ENCODE assay signal across 10 mouse cellular contexts in the genomic region with DNA sequence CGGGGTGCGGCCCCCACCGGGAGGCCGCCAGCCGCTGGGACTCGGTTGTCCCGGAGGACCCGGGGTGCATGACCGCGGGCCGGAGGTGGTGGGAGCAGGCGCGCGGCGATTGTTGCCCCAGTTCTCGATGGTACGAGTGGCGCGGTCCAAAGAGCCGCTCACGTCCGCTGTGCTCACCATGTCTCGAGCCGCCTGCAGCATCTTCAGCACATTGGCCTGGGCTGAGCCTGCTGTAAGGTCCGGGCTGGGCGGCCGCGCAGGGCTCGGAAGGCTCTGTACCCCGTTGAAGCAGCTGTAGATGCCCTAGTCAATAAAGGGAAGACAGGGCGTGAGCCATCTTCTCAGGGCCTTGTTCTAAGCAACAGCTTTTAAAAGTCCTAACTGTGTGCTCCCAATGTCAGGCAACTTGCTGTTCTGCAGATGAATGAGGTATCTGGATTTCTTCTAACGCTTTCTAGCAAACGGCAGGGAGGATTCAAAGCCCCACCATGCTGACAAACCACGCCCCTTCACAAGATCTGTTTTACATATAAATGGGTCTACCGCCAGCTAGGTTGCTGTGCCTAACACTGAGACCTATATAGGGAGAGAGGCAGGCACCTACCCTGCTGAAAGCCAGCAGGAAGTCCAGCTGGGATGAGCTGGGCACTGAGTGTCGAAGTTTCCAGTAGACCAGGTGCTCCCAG. TPM values are rescaled to one million over a fixed set of nuclear protein-coding genes. Genes with fewer than 3 reads are reported as not detected.
DNase-seq lines count a peak whose midpoint lies in the region; ATAC-seq lines count a peak whose summit lies in the region.
"Had no signal": no experiment of that assay in that cellular context is flagged by ENCODE, and none has a peak within 500 bp of the region (broad histone marks: within the 10 kb centered on the region; RNA-seq: fewer than 3 reads in every experiment).

No protein-coding gene starts in this region.

- H3K4me3 ChIP-seq in heart, embryonic 16.5 days (ENCODE audit: low read length) = peak overlapping the region; percentile 48
- peak overlapping the region; percentile 39 for H3K4me3 ChIP-seq in hindbrain, embryonic 12.5 days
- H3K4me3 ChIP-seq in midbrain, embryonic 13.5 days (replicated peaks) = peak overlapping the region; percentile 50

- no peaks in the 10 kb centered on the region for H3K9me3 ChIP-seq in heart, embryonic 16.5 days (replicated peaks; ENCODE audit: control insufficient read depth, low read length)
- H3K9me3 ChIP-seq in hindbrain, embryonic 12.5 days (replicated peaks) = no peaks in the 10 kb centered on the region
- H3K9me3 ChIP-seq in midbrain, embryonic 13.5 days = no peaks in the 10 kb centered on the region

- no peak overlapping the region for H3K27ac ChIP-seq in heart, embryonic 16.5 days (ENCODE audit: low read length)
- no peak overlapping the region for H3K27ac ChIP-seq in hindbrain, embryonic 12.5 days
- H3K27ac ChIP-seq in midbrain, embryonic 13.5 days = no peak overlapping the region

- H3K4me2 ChIP-seq in heart, embryonic 16.5 days (ENCODE audit: low read depth, low read length) = peak overlapping the region; percentile 58
- H3K4me2 ChIP-seq in hindbrain, embryonic 12.5 days (replicated peaks) = peak overlapping the region; percentile 75
- H3K4me2 ChIP-seq in midbrain, embryonic 13.5 days (replicated peaks) = peak overlapping the region; percentile 94

- 2% methylated on average over 36 of the region's 36 CpGs for WGBS in heart, embryonic 16.5 days
- WGBS in hindbrain, embryonic 12.5 days = under 1% methylated on average over 35 of the region's 36 CpGs
- under 1% methylated on average over 27 of the region's 36 CpGs for WGBS in midbrain, embryonic 13.5 days

- intact Hi-C loops in heart, postnatal 14 days (cut with DNase I) = no loop called here
- intact Hi-C loops in left cerebral cortex, postnatal 14 days (cut with DNase I) = no loop called here

- ATAC-seq in heart, embryonic 16.5 days (replicated peaks; ENCODE audit: extremely low read depth, insufficient read depth, low FRiP score) = no peak
- no peak for ATAC-seq in hindbrain, embryonic 12.5 days (ENCODE audit: low FRiP score)
- peak; percentile 41; the same call in 1 of the 2 replicates for ATAC-seq in midbrain, embryonic 13.5 days

- no peak for DNase-seq in heart, postnatal 14 days
- peak; percentile 90 for DNase-seq in ZHBTc4 (ENCODE audit: low read depth, low spot score)
- no peak for DNase-seq in right cerebral cortex, postnatal 4 days
- no peak for DNase-seq in natural killer cell, adult 2 months (ENCODE audit: low spot score in 2 of 2)
- DNase-seq in left cerebral cortex, postnatal 14 days (ENCODE audit: low spot score in 2 of 2) = no peak
- DNase-seq: thymus, postnatal 36 days had no signal

- no peaks in the 10 kb centered on the region for H3K36me3 ChIP-seq in heart, embryonic 16.5 days (ENCODE audit: control insufficient read depth, insufficient read depth)
- no peaks in the 10 kb centered on the region for H3K36me3 ChIP-seq in hindbrain, embryonic 12.5 days
- no peaks in the 10 kb centered on the region for H3K36me3 ChIP-seq in midbrain, embryonic 13.5 days

- H3K9ac ChIP-seq in heart, embryonic 16.5 days (ENCODE audit: low read length) = no peak overlapping the region
- peak overlapping the region; percentile 60; the same call in 1 of the 2 replicates for H3K9ac ChIP-seq in hindbrain, embryonic 12.5 days
- H3K9ac ChIP-seq in midbrain, embryonic 13.5 days (replicated peaks) = peak overlapping the region; percentile 67

- H3K4me1 ChIP-seq in heart, embryonic 16.5 days (ENCODE audit: control insufficient read depth, insufficient read depth, low read length) = peaks cover 15% of the 10 kb centered on the region
- peaks cover 47% of the 10 kb centered on the region for H3K4me1 ChIP-seq in hindbrain, embryonic 12.5 days
- peaks cover 49% of the 10 kb centered on the region for H3K4me1 ChIP-seq in midbrain, embryonic 13.5 days (replicated peaks)

- peaks cover 66% of the 10 kb centered on the region for H3K27me3 ChIP-seq in heart, embryonic 16.5 days (ENCODE audit: control insufficient read depth, insufficient read depth, low read length)
- H3K27me3 ChIP-seq in hindbrain, embryonic 12.5 days = peaks cover 96% of the 10 kb centered on the region
- peaks cover 84% of the 10 kb centered on the region for H3K27me3 ChIP-seq in midbrain, embryonic 13.5 days

RNA-seq across cellular contexts. Expression of a gene that starts 16.5 kb away (rescaled TPM):
- polyA plus RNA-seq in heart, embryonic 16.5 days (2015; fragmentation: Nextera tagmentation; extraction: Ambion mirVana) = 0.07 and 0.21 TPM in 2 replicates
- under 1 TPM; 0.10 to 0.15 TPM for total RNA-seq in heart, postnatal 14 days (2021)
- 0.21 and 0.57 TPM in 2 replicates for polyA plus RNA-seq in hindbrain, embryonic 12.5 days (2016; fragmentation: Nextera tagmentation; extraction: Ambion mirVana)
- 0.06 and 0.12 TPM in 2 replicates for polyA plus RNA-seq in midbrain, embryonic 13.5 days (2015; fragmentation: Nextera tagmentation; extraction: Ambion mirVana)
- total RNA-seq in left cerebral cortex, postnatal 14 days (2021) = 10 to 100 TPM; 39.9 TPM
- total RNA-seq: liver, adult 2 months had no signal

RNA-seq across cellular contexts. Expression of a gene that starts 26.3 kb away (rescaled TPM):
- 14.2 and 14.7 TPM in 2 replicates for polyA plus RNA-seq in heart, embryonic 16.5 days (2015; fragmentation: Nextera tagmentation; extraction: Ambion mirVana)
- 1 to 10 TPM; 7.0 to 7.5 TPM for total RNA-seq in heart, postnatal 14 days (2021)
- 15.4 and 18.0 TPM in 2 replicates for polyA plus RNA-seq in hindbrain, embryonic 12.5 days (2016; fragmentation: Nextera tagmentation; extraction: Ambion mirVana)
- polyA plus RNA-seq in midbrain, embryonic 13.5 days (2015; fragmentation: Nextera tagmentation; extraction: Ambion mirVana) = 19.3 and 24.1 TPM in 2 replicates
- total RNA-seq in left cerebral cortex, postnatal 14 days (2021) = 10 to 100 TPM; 19.6 to 20.8 TPM

RNA-seq across cellular contexts. Expression of a gene that starts 46.9 kb away (rescaled TPM):
- polyA plus RNA-seq in heart, embryonic 16.5 days (2015; fragmentation: Nextera tagmentation; extraction: Ambion mirVana) = 0.59 and 0.74 TPM in 2 replicates
- 1 to 10 TPM; 1.2 to 1.3 TPM for total RNA-seq in heart, postnatal 14 days (2021)
- polyA plus RNA-seq in hindbrain, embryonic 12.5 days (2016; fragmentation: Nextera tagmentation; extraction: Ambion mirVana) = 0.13 and 0.25 TPM in 2 replicates
- 0.41 and 0.43 TPM in 2 replicates for polyA plus RNA-seq in midbrain, embryonic 13.5 days (2015; fragmentation: Nextera tagmentation; extraction: Ambion mirVana)
- 1 to 10 TPM; 7.2 to 7.5 TPM for total RNA-seq in left cerebral cortex, postnatal 14 days (2021)

RNA-seq across cellular contexts. Expression of a gene that starts 56.4 kb away (rescaled TPM):
- polyA plus RNA-seq in heart, embryonic 16.5 days (2015; fragmentation: Nextera tagmentation; extraction: Ambion mirVana) = not detected in 2 replicates
- total RNA-seq in heart, postnatal 14 days (2021) = not detected
- not detected in 2 replicates for polyA plus RNA-seq in hindbrain, embryonic 12.5 days (2016; fragmentation: Nextera tagmentation; extraction: Ambion mirVana)
- polyA plus RNA-seq in midbrain, embryonic 13.5 days (2015; fragmentation: Nextera tagmentation; extraction: Ambion mirVana) = not detected in 2 replicates
- total RNA-seq in left cerebral cortex, postnatal 14 days (2021) = under 1 TPM in 1 of 2 experiments, not detected in 1; 0.38 TPM
- total RNA-seq: liver, adult 2 months had no signal
- polyA plus RNA-seq: liver, adult 2 months had no signal
